Mouse (Mus musculus): ENCODE measurements at regions not wholly inside any gene's neighbourhood (a gene's known extent, or its start where the extent isn't known, plus 50 kb on each side); places are given as distances from the start of the nearest gene placed in this dataset.

GRCm38 (mm10) chr11:45116702-45117101, 499.6 kb downstream of the Ebf1 start:
- TF ChIP-seq CTCF (IDR thresholded peaks at IDR 0.05; ENCODE audit: extremely low read depth, insufficient read depth, insufficient read length, insufficient replicate concordance) (no peak), POLR2A (IDR thresholded peaks at IDR 0.05; ENCODE audit: low read depth, low read length) (no peak)

Measured in spleen, adult 2 months (tissue).